ENCODE assay signal across 9 mouse cellular contexts in genomic region chr10:80435764-80436163, GRCm38 (mm10). TPM values are rescaled to one million over a fixed set of nuclear protein-coding genes. Genes with fewer than 3 reads are reported as not detected.
DNase-seq lines count a peak whose midpoint lies in the region; ATAC-seq and TF ChIP-seq lines count a peak whose summit lies in the region.
"Had no signal": no experiment of that assay in that cellular context is flagged by ENCODE, and none has a peak within 500 bp of the region (broad histone marks: within the 10 kb centered on the region; RNA-seq: fewer than 3 reads in every experiment).

No protein-coding gene starts in this region.

- H3K4me3 ChIP-seq in kidney, embryonic 16.5 days (ENCODE audit: low read length), result no peak overlapping the region
- no peak overlapping the region for H3K4me3 ChIP-seq in kidney, adult 2 months (ENCODE audit: insufficient read depth, low read depth, low read length)
- no peak overlapping the region for H3K4me3 ChIP-seq in ES-Bruce4 (ENCODE audit: low read depth, low read length)
- H3K4me3 ChIP-seq in liver, embryonic 11.5 days (ENCODE audit: low read depth, low read length), result 0 out of 2 replicates have a peak overlapping the region, but pooled peaks have one; percentile 1
- H3K4me3 ChIP-seq: hindbrain, embryonic 15.5 days had no signal

- no peak for TF ChIP-seq CTCF in kidney, adult 2 months (conservative IDR thresholded peaks at IDR 0.05; ENCODE audit: insufficient read depth, insufficient read length, low read depth, low read length)
- TF ChIP-seq CTCF in ES-Bruce4 (IDR thresholded peaks at IDR 0.05; ENCODE audit: low read depth, low read length), result no peak

- H3K36me3 ChIP-seq in kidney, embryonic 16.5 days (ENCODE audit: insufficient read depth, low read length), result no peaks in the 10 kb centered on the region
- H3K36me3 ChIP-seq in kidney, adult 2 months (ENCODE audit: control insufficient read depth, insufficient read depth, low read length), result no peaks in the 10 kb centered on the region
- no peaks in the 10 kb centered on the region for H3K36me3 ChIP-seq in ES-Bruce4 (ENCODE audit: control insufficient read depth, insufficient read depth, low read length, poor library complexity, severe bottlenecking)
- H3K36me3 ChIP-seq in liver, embryonic 11.5 days (ENCODE audit: control insufficient read depth, insufficient read depth, low read length), result peaks cover 3% of the 10 kb centered on the region; the same call in 1 of the 2 replicates

- no peak overlapping the region for H3K9ac ChIP-seq in kidney, embryonic 16.5 days (replicated peaks; ENCODE audit: low read length)
- H3K9ac ChIP-seq in ES-Bruce4 (ENCODE audit: low read depth, poor library complexity, severe bottlenecking), result no peak overlapping the region
- peak overlapping the region; percentile 57 for H3K9ac ChIP-seq in liver, embryonic 11.5 days (ENCODE audit: low read depth, low read length)
- H3K9ac ChIP-seq: hindbrain, embryonic 15.5 days had no signal

- no peak for DNase-seq in kidney, adult 2 months
- DNase-seq in c-Kit-positive CD71-positive TER-119-negative erythroid progenitor cells, embryonic 14.5 days (ENCODE audit: low read depth), result peak; percentile 59
- DNase-seq in liver, embryonic 11.5 days (ENCODE audit: low spot score), result no peak
- DNase-seq in layer of hippocampus, adult 11-12 months (ENCODE audit: low spot score), result no peak
- DNase-seq in frontal cortex, postnatal 14 days (ENCODE audit: low spot score in 2 of 2), result no peak
- DNase-seq in embryo, embryonic 11 days, result no peak

- peaks cover 19% of the 10 kb centered on the region for H3K4me1 ChIP-seq in kidney, embryonic 16.5 days (ENCODE audit: insufficient read depth, low read length)
- 0 out of 2 replicates have a peak, but pooled peaks cover 8% of the 10 kb centered on the region for H3K4me1 ChIP-seq in kidney, adult 2 months (ENCODE audit: control insufficient read depth, insufficient read depth, low read length)
- peaks cover 3% of the 10 kb centered on the region for H3K4me1 ChIP-seq in ES-Bruce4 (ENCODE audit: control insufficient read depth, insufficient read depth, low read length)
- H3K4me1 ChIP-seq in liver, embryonic 11.5 days (replicated peaks; ENCODE audit: control insufficient read depth, insufficient read depth, low read length), result peaks cover 34% of the 10 kb centered on the region

- 47% methylated on average over 7 of the region's 7 CpGs for WGBS in kidney, embryonic 16.5 days
- WGBS in kidney, adult 2 months, result 49% methylated on average over 7 of the region's 7 CpGs
- WGBS in liver, embryonic 11.5 days, result 43% methylated on average over 7 of the region's 7 CpGs

- TF ChIP-seq EP300 in ES-Bruce4 (IDR thresholded peaks at IDR 0.05; ENCODE audit: insufficient read depth, low read depth, low read length), result no peak

- no peak for ATAC-seq in kidney, embryonic 16.5 days (ENCODE audit: low FRiP score, low TSS enrichment)
- peak; percentile 16; the same call in 1 of the 2 replicates for ATAC-seq in liver, embryonic 11.5 days (replicated peaks; ENCODE audit: low FRiP score)

- H3K4me2 ChIP-seq in kidney, embryonic 16.5 days (replicated peaks; ENCODE audit: low read depth, low read length), result no peak overlapping the region
- peak overlapping the region; percentile 42 for H3K4me2 ChIP-seq in liver, embryonic 11.5 days
- H3K4me2 ChIP-seq: hindbrain, embryonic 15.5 days had no signal

- no peak for TF ChIP-seq POLR2A in kidney, adult 2 months (IDR thresholded peaks at IDR 0.05; ENCODE audit: low read depth, low read length)
- no peak for TF ChIP-seq POLR2A in ES-Bruce4 (IDR thresholded peaks at IDR 0.05; ENCODE audit: insufficient read depth, low read length)

- no peaks in the 10 kb centered on the region for H3K9me3 ChIP-seq in kidney, embryonic 16.5 days (ENCODE audit: low read length)
- H3K9me3 ChIP-seq in ES-Bruce4 (replicated peaks; ENCODE audit: control insufficient read depth, insufficient read depth, low read length, poor library complexity, severe bottlenecking), result no peaks in the 10 kb centered on the region
- H3K9me3 ChIP-seq in liver, embryonic 11.5 days (ENCODE audit: control insufficient read depth, low read length), result no peaks in the 10 kb centered on the region
- H3K9me3 ChIP-seq: hindbrain, embryonic 15.5 days had no signal

- no peaks in the 10 kb centered on the region for H3K27me3 ChIP-seq in kidney, embryonic 16.5 days (ENCODE audit: insufficient read depth, low read length)
- H3K27me3 ChIP-seq in kidney, adult 2 months (replicated peaks; ENCODE audit: control insufficient read depth, insufficient read depth, low read length), result no peaks in the 10 kb centered on the region
- H3K27me3 ChIP-seq in ES-Bruce4 (ENCODE audit: control insufficient read depth, insufficient read depth, low read length, poor library complexity, severe bottlenecking), result no peaks in the 10 kb centered on the region
- no peaks in the 10 kb centered on the region for H3K27me3 ChIP-seq in liver, embryonic 11.5 days (replicated peaks; ENCODE audit: control insufficient read depth, insufficient read depth, low read length)
- H3K27me3 ChIP-seq: hindbrain, embryonic 15.5 days had no signal

- H3K27ac ChIP-seq in kidney, embryonic 16.5 days (ENCODE audit: low read length), result peak overlapping the region; percentile 44; the same call in 1 of the 2 replicates
- no peak overlapping the region for H3K27ac ChIP-seq in kidney, adult 2 months (ENCODE audit: insufficient read depth, low read depth, low read length)
- H3K27ac ChIP-seq in ES-Bruce4 (ENCODE audit: insufficient read depth, low read length), result 0 out of 2 replicates have a peak overlapping the region, but pooled peaks have one; percentile 2
- peak overlapping the region; percentile 28; the same call in 1 of the 2 replicates for H3K27ac ChIP-seq in liver, embryonic 11.5 days (ENCODE audit: low read depth, low read length)
- H3K27ac ChIP-seq: hindbrain, embryonic 15.5 days had no signal

RNA-seq across cellular contexts. Expression of gene Tcf3, which starts 2.3 kb away (rescaled TPM):
- polyA plus RNA-seq in kidney, embryonic 16.5 days (2015; fragmentation: Nextera tagmentation; extraction: Ambion mirVana), result 118 and 126 TPM in 2 replicates
- 33.3 and 38.6 TPM in 2 replicates for polyA plus RNA-seq in kidney, adult 2 months (2012; rRNA removed)
- polyA plus RNA-seq in ES-Bruce4 (2011; ENCODE audit: insufficient read depth, insufficient read length, low read depth, missing spikeins), result 78.0 and 78.2 TPM in 2 replicates
- polyA plus RNA-seq in liver, embryonic 11.5 days (2014; fragmentation: Nextera tagmentation; extraction: Ambion mirVana), result 148 and 149 TPM in 2 replicates

RNA-seq across cellular contexts. Expression of gene Uqcr11, which starts 29.1 kb away (rescaled TPM):
- 840 and 906 TPM in 2 replicates for polyA plus RNA-seq in kidney, embryonic 16.5 days (2015; fragmentation: Nextera tagmentation; extraction: Ambion mirVana)
- 3,960 and 3,968 TPM in 2 replicates for polyA plus RNA-seq in kidney, adult 2 months (2012; rRNA removed)
- polyA plus RNA-seq in ES-Bruce4 (2011; ENCODE audit: insufficient read depth, insufficient read length, low read depth, missing spikeins), result 199 and 223 TPM in 2 replicates
- 835 and 866 TPM in 2 replicates for polyA plus RNA-seq in liver, embryonic 11.5 days (2014; fragmentation: Nextera tagmentation; extraction: Ambion mirVana)

RNA-seq across cellular contexts. Expression of gene Mbd3, which starts 36.4 kb away (rescaled TPM):
- 266 and 277 TPM in 2 replicates for polyA plus RNA-seq in kidney, embryonic 16.5 days (2015; fragmentation: Nextera tagmentation; extraction: Ambion mirVana)
- 143 and 151 TPM in 2 replicates for polyA plus RNA-seq in kidney, adult 2 months (2012; rRNA removed)
- 81.3 and 84.8 TPM in 2 replicates for polyA plus RNA-seq in ES-Bruce4 (2011; ENCODE audit: insufficient read depth, insufficient read length, low read depth, missing spikeins)
- polyA plus RNA-seq in liver, embryonic 11.5 days (2014; fragmentation: Nextera tagmentation; extraction: Ambion mirVana), result 174 and 175 TPM in 2 replicates

RNA-seq across cellular contexts. Expression of gene Mex3d, which starts 48.3 kb away (rescaled TPM):
- polyA plus RNA-seq in kidney, embryonic 16.5 days (2015; fragmentation: Nextera tagmentation; extraction: Ambion mirVana), result 3.8 and 5.1 TPM in 2 replicates
- polyA plus RNA-seq in kidney, adult 2 months (2012; rRNA removed), result 7.9 and 11.9 TPM in 2 replicates
- 25.0 and 28.0 TPM in 2 replicates for polyA plus RNA-seq in ES-Bruce4 (2011; ENCODE audit: insufficient read depth, insufficient read length, low read depth, missing spikeins)
- 2.5 and 3.7 TPM in 2 replicates for polyA plus RNA-seq in liver, embryonic 11.5 days (2014; fragmentation: Nextera tagmentation; extraction: Ambion mirVana)

RNA-seq across cellular contexts. Expression of gene Onecut3, which starts 58.9 kb away (rescaled TPM):
- polyA plus RNA-seq in kidney, embryonic 16.5 days (2015; fragmentation: Nextera tagmentation; extraction: Ambion mirVana), result not detected in 2 replicates
- 0.03 TPM in 1 of 2 replicates, not detected in the other for polyA plus RNA-seq in kidney, adult 2 months (2012; rRNA removed)
- not detected in 2 replicates for polyA plus RNA-seq in ES-Bruce4 (2011; ENCODE audit: insufficient read depth, insufficient read length, low read depth, missing spikeins)
- 0.94 and 1.3 TPM in 2 replicates for polyA plus RNA-seq in liver, embryonic 11.5 days (2014; fragmentation: Nextera tagmentation; extraction: Ambion mirVana)
